Mouse (Mus musculus) monocyte, adult 5-6 weeks (primary cell): ENCODE measurements around the gene Timm22. TPM values are rescaled to one million over a fixed set of nuclear protein-coding genes. Genes with fewer than 3 reads are reported as not detected.

Experiments used
- ATAC-seq: fragments of 153-309, 156-312 bp; replicated peaks from 2 replicates; pipeline ENCODE4 v1.8.0; 2017; ENCODE audit warnings: mild to moderate bottlenecking; ENCODE audit not compliant: low TSS enrichment, insufficient number of reproducible peaks, severe bottlenecking, poor library complexity, low FRiP score
- total RNA-seq: library from RNA; stranded (forward); fragments of 200-1000, 200-491, 200-594 nt; gene quantifications from 3 replicates; pipeline ENCODE4 v1.2.3, GENCODE M21; 2017

The Timm22 gene
- total RNA-seq, 1 experiment from 2014 or later = 10.2 TPM

GRCm38 (mm10) chr11:76420896-76421295 lies 14.1 kb downstream of the Timm22 start:
- no peak for ATAC-seq

- ATAC-seq = no peak
These were observed 19.0 kb downstream of the Timm22 start for GRCm38 (mm10) chr11:76425749-76426148.

GRCm38 (mm10) chr11:76427781-76428180 lies 21.0 kb downstream of the Timm22 start:
- ATAC-seq = no peak

- no peak for ATAC-seq
These were observed 22.3 kb downstream of the Timm22 start for GRCm38 (mm10) chr11:76429046-76429445.

GRCm38 (mm10) chr11:76429556-76429955 lies 22.8 kb downstream of the Timm22 start:
- ATAC-seq = no peak

- ATAC-seq = no peak
These were observed 23.3 kb downstream of the Timm22 start for GRCm38 (mm10) chr11:76429966-76430631.

GRCm38 (mm10) chr11:76436009-76436408 lies 29.3 kb downstream of the Timm22 start:
- ATAC-seq = no peak

GRCm38 (mm10) chr11:76436864-76437437 lies 30.2 kb downstream of the Timm22 start:
- ATAC-seq = no peak

- ATAC-seq = no peak
These were observed 32.9 kb downstream of the Timm22 start for GRCm38 (mm10) chr11:76439666-76440065.

GRCm38 (mm10) chr11:76445459-76445858 lies 38.7 kb downstream of the Timm22 start:
- ATAC-seq = no peak

GRCm38 (mm10) chr11:76446251-76446650 lies 39.5 kb downstream of the Timm22 start:
- ATAC-seq = no peak

GRCm38 (mm10) chr11:76449520-76450201 lies 42.9 kb downstream of the Timm22 start:
- ATAC-seq = no peak

GRCm38 (mm10) chr11:76450202-76450561 lies 43.4 kb downstream of the Timm22 start:
- ATAC-seq = no peak

- no peak; the same call in 1 of the 2 replicates for ATAC-seq
These were observed 47.7 kb downstream of the Timm22 start for GRCm38 (mm10) chr11:76454492-76454891.

GRCm38 (mm10) chr11:76456233-76456632 lies 49.5 kb downstream of the Timm22 start:
- peak; percentile 78 for ATAC-seq

- peak; percentile 48; the same call in 1 of the 2 replicates for ATAC-seq
These were observed 50.1 kb downstream of the Timm22 start for GRCm38 (mm10) chr11:76456897-76457296.

GRCm38 (mm10) chr11:76458730-76459129 lies 52.0 kb downstream of the Timm22 start:
- ATAC-seq = peak; percentile 66

- no peak for ATAC-seq
These were observed 52.7 kb downstream of the Timm22 start for GRCm38 (mm10) chr11:76459489-76459888.

- ATAC-seq = no peak
These were observed 54.4 kb downstream of the Timm22 start for GRCm38 (mm10) chr11:76461201-76461600.

GRCm38 (mm10) chr11:76461696-76462095 lies 54.9 kb downstream of the Timm22 start:
- no peak for ATAC-seq
